Mouse (Mus musculus): Measurements from ENCODE around the gene Spr.

GRCm38 (mm10) chr6:85186033-85186743, 48.6 kb upstream of the Spr start:
- TF ChIP-seq CTCF (IDR thresholded peaks at IDR 0.05; ENCODE audit: low read depth): no peak
- TF ChIP-seq EP300 (IDR thresholded peaks at IDR 0.05; ENCODE audit: low read depth): no peak

Data from heart, postnatal 0 days (tissue).